Mouse (Mus musculus) embryonic fibroblast, embryonic 13.5 days (primary cell): ENCODE results near the gene Gdf7.

Source experiments
- CTCF ChIP-seq: IDR thresholded peaks from 2 replicates; pipeline ENCODE4 v1.5.1; 2011; ENCODE audit warnings: mild to moderate bottlenecking, control low read depth, low read length, moderate library complexity, borderline replicate concordance; ENCODE audit not compliant: insufficient read depth
- POLR2A ChIP-seq: IDR thresholded peaks from 2 replicates; pipeline ENCODE4 v1.6.1; 2011; ENCODE audit warnings: low read depth, mild to moderate bottlenecking, control low read depth, low read length, moderate library complexity

GRCm38 (mm10) chr12:8334261-8334660 lies 32.5 kb upstream of the Gdf7 start:
- TF ChIP-seq CTCF (no peak), POLR2A (no peak)
